Mouse (Mus musculus): ENCODE measurements around the gene Cyp1a2. TPM values are rescaled to one million over a fixed set of nuclear protein-coding genes. Genes with fewer than 3 reads are reported as not detected.

Gene Cyp1a2
- total RNA-seq, 1 experiment: 0.67 TPM

DNA sequence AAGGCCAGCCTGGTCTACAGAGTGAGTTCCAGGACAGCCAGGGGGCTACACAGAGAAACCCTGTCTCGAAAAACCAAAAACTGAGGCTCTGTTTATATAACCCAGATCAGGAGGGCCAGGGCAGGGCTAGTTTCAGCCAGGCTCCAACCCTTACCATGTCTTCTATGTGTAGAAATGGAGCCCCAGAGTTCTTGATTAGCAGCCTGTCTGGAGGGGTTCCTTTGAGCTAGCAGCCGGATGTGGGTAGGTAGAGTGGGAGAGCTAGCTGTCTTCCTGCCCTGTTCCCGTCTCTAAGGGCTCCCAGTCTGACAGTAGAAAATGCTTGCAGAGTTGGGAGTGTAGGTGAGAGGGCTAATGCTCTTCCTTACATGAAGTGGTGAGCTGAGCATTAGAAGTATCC lies 16.4 kb downstream of the Cyp1a2 start:
- Histone ChIP-seq H3K36me3 (ENCODE audit: control insufficient read depth, insufficient read depth, low read length, poor library complexity, severe bottlenecking) (no peaks in the 10 kb centered on the region), H3K4me3 (ENCODE audit: insufficient read depth in 1 of 2, low read depth in 1 of 2, low read length in 2 of 2, poor library complexity in 1 of 2, severe bottlenecking in 1 of 2) (no peak overlapping the region), H3K9me3 (ENCODE audit: control insufficient read depth, insufficient read depth, low read depth, low read length) (no peaks in the 10 kb centered on the region), H3K4me1 (ENCODE audit: control insufficient read depth in 2 of 2, insufficient read depth in 2 of 2, low read length in 2 of 2, poor library complexity in 1 of 2) (peaks cover 0 to 2% of the 10 kb centered on the region in 2 experiments; a peak in 1 of 4 replicates), H3K27ac (ENCODE audit: insufficient read depth, low read depth, low read length, poor library complexity, severe bottlenecking) (no peak overlapping the region), H3K9ac (ENCODE audit: insufficient read depth, low read depth, low read length, poor library complexity, severe bottlenecking) (no peak overlapping the region)
- no peak for TF ChIP-seq ZC3H11A (IDR thresholded peaks at IDR 0.05; ENCODE audit: borderline replicate concordance, low read depth, low read length)
- no peak for TF ChIP-seq HCFC1 (IDR thresholded peaks at IDR 0.05; ENCODE audit: borderline replicate concordance, insufficient read depth, low read length)
- TF ChIP-seq MAFK (IDR thresholded peaks at IDR 0.05; ENCODE audit: insufficient read depth, low read depth, low read length): no peak
- TF ChIP-seq CHD2 (IDR thresholded peaks at IDR 0.05; ENCODE audit: low read depth, low read length): no peak
- no peak for TF ChIP-seq ZNF384 (IDR thresholded peaks at IDR 0.05; ENCODE audit: low read depth, low read length)
- in situ Hi-C loops (cut with MboI; ENCODE audit: low sequenced_read_pairs in 2 of 2, unreplicated experiment in 2 of 2): no loop called here
- no peak for DNase-seq (ENCODE audit: low read depth, low spot score)

DNA sequence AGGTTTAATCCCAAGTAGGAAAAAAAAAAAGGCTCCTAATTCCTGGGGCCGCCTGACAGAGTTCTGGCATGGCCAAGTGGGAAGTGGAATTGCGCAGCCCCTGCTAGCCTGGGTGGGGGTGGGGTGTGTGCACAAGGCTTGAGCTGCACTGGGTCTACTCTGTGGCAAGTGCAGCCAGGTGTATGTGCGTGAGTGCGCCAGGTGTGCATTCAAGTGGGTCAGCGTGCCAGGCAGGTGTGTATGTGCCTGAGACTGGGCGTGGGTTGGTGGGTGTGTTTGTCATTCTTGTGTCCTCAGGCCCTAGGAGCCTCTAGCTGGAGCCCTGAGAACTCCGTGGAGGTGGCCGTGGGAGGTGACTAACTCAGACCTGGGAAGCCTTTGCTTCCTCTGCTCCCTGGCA lies 17.0 kb downstream of the Cyp1a2 start:
- no peak for DNase-seq (ENCODE audit: low read depth, low spot score)
- H3K27ac ChIP-seq (ENCODE audit: insufficient read depth, low read depth, low read length, poor library complexity, severe bottlenecking): no peak overlapping the region
- no peak for TF ChIP-seq ZC3H11A (IDR thresholded peaks at IDR 0.05; ENCODE audit: borderline replicate concordance, low read depth, low read length)
- TF ChIP-seq ZNF384 (IDR thresholded peaks at IDR 0.05; ENCODE audit: low read depth, low read length): no peak
- TF ChIP-seq HCFC1 (IDR thresholded peaks at IDR 0.05; ENCODE audit: borderline replicate concordance, insufficient read depth, low read length): no peak
- TF ChIP-seq MAFK (IDR thresholded peaks at IDR 0.05; ENCODE audit: insufficient read depth, low read depth, low read length): no peak
- TF ChIP-seq CHD2 (IDR thresholded peaks at IDR 0.05; ENCODE audit: low read depth, low read length): no peak
- peaks cover 0 to 2% of the 10 kb centered on the region in 2 experiments; a peak in 1 of 4 replicates for H3K4me1 ChIP-seq (ENCODE audit: control insufficient read depth in 2 of 2, insufficient read depth in 2 of 2, low read length in 2 of 2, poor library complexity in 1 of 2)
- H3K9ac ChIP-seq (ENCODE audit: insufficient read depth, low read depth, low read length, poor library complexity, severe bottlenecking): no peak overlapping the region
- no peaks in the 10 kb centered on the region for H3K36me3 ChIP-seq (ENCODE audit: control insufficient read depth, insufficient read depth, low read length, poor library complexity, severe bottlenecking)
- no peaks in the 10 kb centered on the region for H3K9me3 ChIP-seq (ENCODE audit: control insufficient read depth, insufficient read depth, low read depth, low read length)
- H3K4me3 ChIP-seq (ENCODE audit: insufficient read depth in 1 of 2, low read depth in 1 of 2, low read length in 2 of 2, poor library complexity in 1 of 2, severe bottlenecking in 1 of 2): no peak overlapping the region
- in situ Hi-C loops (cut with MboI; ENCODE audit: low sequenced_read_pairs in 2 of 2, unreplicated experiment in 2 of 2): no loop called here

DNA sequence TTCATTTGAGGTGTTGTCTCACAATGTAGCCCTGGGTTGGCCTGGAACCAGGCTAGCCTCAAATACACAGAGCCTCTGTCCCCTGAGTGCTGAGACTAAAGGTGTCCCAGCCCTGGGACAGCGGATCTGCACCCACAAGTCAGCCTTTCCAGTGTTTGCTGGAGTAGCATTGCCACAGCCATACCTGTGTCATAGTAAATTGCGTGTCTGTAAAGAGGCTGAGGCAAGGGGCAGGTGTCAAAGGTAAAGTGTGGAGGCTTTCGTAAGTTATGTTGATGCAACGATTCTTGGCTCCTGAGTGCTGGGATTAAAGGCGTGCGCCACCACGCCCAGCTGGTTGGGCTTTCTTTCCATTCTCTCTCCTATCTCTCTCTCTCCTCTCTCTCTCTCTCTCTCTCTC lies 18.9 kb downstream of the Cyp1a2 start:
- no peak for TF ChIP-seq CHD2 (IDR thresholded peaks at IDR 0.05; ENCODE audit: low read depth, low read length)
- no peak for TF ChIP-seq MAFK (IDR thresholded peaks at IDR 0.05; ENCODE audit: insufficient read depth, low read depth, low read length)
- TF ChIP-seq HCFC1 (IDR thresholded peaks at IDR 0.05; ENCODE audit: borderline replicate concordance, insufficient read depth, low read length): no peak
- no peak for TF ChIP-seq ZC3H11A (IDR thresholded peaks at IDR 0.05; ENCODE audit: borderline replicate concordance, low read depth, low read length)
- TF ChIP-seq ZNF384 (IDR thresholded peaks at IDR 0.05; ENCODE audit: low read depth, low read length): no peak
- no peak for DNase-seq (ENCODE audit: low read depth, low spot score)
- Histone ChIP-seq H3K27ac (ENCODE audit: insufficient read depth, low read depth, low read length, poor library complexity, severe bottlenecking) (no peak overlapping the region), H3K9ac (ENCODE audit: insufficient read depth, low read depth, low read length, poor library complexity, severe bottlenecking) (no peak overlapping the region), H3K4me1 (ENCODE audit: control insufficient read depth in 2 of 2, insufficient read depth in 2 of 2, low read length in 2 of 2, poor library complexity in 1 of 2) (peaks cover 0 to 2% of the 10 kb centered on the region in 2 experiments; a peak in 1 of 4 replicates), H3K36me3 (ENCODE audit: control insufficient read depth, insufficient read depth, low read length, poor library complexity, severe bottlenecking) (no peaks in the 10 kb centered on the region), H3K4me3 (ENCODE audit: insufficient read depth in 1 of 2, low read depth in 1 of 2, low read length in 2 of 2, poor library complexity in 1 of 2, severe bottlenecking in 1 of 2) (no peak overlapping the region), H3K9me3 (ENCODE audit: control insufficient read depth, insufficient read depth, low read depth, low read length) (no peaks in the 10 kb centered on the region)
- in situ Hi-C loops (cut with MboI; ENCODE audit: low sequenced_read_pairs in 2 of 2, unreplicated experiment in 2 of 2): no loop called here

DNA sequence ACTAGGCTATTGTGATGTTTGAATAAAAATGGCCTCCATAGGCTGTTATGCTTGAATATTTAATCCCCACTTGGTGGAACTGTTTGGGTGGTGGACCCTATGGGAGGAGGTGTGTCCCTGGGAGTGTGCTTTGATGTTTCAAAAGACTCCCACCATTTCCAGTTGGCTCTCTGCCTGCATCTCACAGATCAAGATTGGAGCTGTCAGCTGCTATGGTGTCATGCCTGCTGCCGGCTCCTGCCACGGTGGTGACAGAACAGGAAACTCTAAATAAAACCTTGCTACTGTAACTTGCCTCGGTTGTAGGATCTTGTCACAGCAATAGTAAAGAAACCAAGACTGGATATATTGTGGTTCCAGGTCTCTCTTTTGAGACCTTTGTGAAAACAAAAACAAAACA lies 22.0 kb downstream of the Cyp1a2 start:
- H3K9ac ChIP-seq (ENCODE audit: insufficient read depth, low read depth, low read length, poor library complexity, severe bottlenecking): no peak overlapping the region
- H3K9me3 ChIP-seq (ENCODE audit: control insufficient read depth, insufficient read depth, low read depth, low read length): no peaks in the 10 kb centered on the region
- in situ Hi-C loops (cut with MboI; ENCODE audit: low sequenced_read_pairs in 2 of 2, unreplicated experiment in 2 of 2): no loop called here
- H3K4me1 ChIP-seq (ENCODE audit: control insufficient read depth in 2 of 2, insufficient read depth in 2 of 2, low read length in 2 of 2, poor library complexity in 1 of 2): no peaks in the 10 kb centered on the region
- no peak for DNase-seq (ENCODE audit: low read depth, low spot score)
- H3K27ac ChIP-seq (ENCODE audit: insufficient read depth, low read depth, low read length, poor library complexity, severe bottlenecking): no peak overlapping the region
- no peaks in the 10 kb centered on the region for H3K36me3 ChIP-seq (ENCODE audit: control insufficient read depth, insufficient read depth, low read length, poor library complexity, severe bottlenecking)
- no peak overlapping the region for H3K4me3 ChIP-seq (ENCODE audit: insufficient read depth in 1 of 2, low read depth in 1 of 2, low read length in 2 of 2, poor library complexity in 1 of 2, severe bottlenecking in 1 of 2)
- TF ChIP-seq MAFK (IDR thresholded peaks at IDR 0.05; ENCODE audit: insufficient read depth, low read depth, low read length): no peak
- no peak for TF ChIP-seq ZNF384 (IDR thresholded peaks at IDR 0.05; ENCODE audit: low read depth, low read length)
- TF ChIP-seq HCFC1 (IDR thresholded peaks at IDR 0.05; ENCODE audit: borderline replicate concordance, insufficient read depth, low read length): no peak
- no peak for TF ChIP-seq CHD2 (IDR thresholded peaks at IDR 0.05; ENCODE audit: low read depth, low read length)
- no peak for TF ChIP-seq ZC3H11A (IDR thresholded peaks at IDR 0.05; ENCODE audit: borderline replicate concordance, low read depth, low read length)

DNA sequence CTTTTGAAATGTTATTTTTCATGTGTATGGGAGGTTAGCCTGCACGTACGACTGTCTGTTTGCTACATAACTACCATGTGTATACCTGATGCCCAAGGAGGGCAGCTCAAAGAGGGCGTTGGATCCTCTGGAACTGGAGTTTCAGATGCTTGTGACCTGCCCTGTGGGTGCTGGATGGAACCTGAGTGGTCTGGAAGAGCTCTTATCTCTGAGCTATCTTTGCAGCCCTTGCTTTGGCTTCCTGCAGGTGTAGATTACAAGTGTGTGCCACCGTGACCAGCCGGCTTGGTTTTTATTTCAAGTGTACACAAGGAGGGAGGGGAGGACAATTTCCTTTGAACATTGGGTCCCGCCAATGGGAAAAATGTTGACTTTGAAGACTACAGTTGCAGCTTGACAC lies 23.0 kb downstream of the Cyp1a2 start:
- Histone ChIP-seq H3K36me3 (ENCODE audit: control insufficient read depth, insufficient read depth, low read length, poor library complexity, severe bottlenecking) (no peaks in the 10 kb centered on the region), H3K9ac (ENCODE audit: insufficient read depth, low read depth, low read length, poor library complexity, severe bottlenecking) (no peak overlapping the region), H3K27ac (ENCODE audit: insufficient read depth, low read depth, low read length, poor library complexity, severe bottlenecking) (no peak overlapping the region), H3K4me3 (ENCODE audit: insufficient read depth in 1 of 2, low read depth in 1 of 2, low read length in 2 of 2, poor library complexity in 1 of 2, severe bottlenecking in 1 of 2) (no peak overlapping the region), H3K9me3 (ENCODE audit: control insufficient read depth, insufficient read depth, low read depth, low read length) (no peaks in the 10 kb centered on the region), H3K4me1 (ENCODE audit: control insufficient read depth in 2 of 2, insufficient read depth in 2 of 2, low read length in 2 of 2, poor library complexity in 1 of 2) (no peaks in the 10 kb centered on the region; a peak in 1 of 4 replicates)
- DNase-seq (ENCODE audit: low read depth, low spot score): no peak
- in situ Hi-C loops (cut with MboI; ENCODE audit: low sequenced_read_pairs in 2 of 2, unreplicated experiment in 2 of 2): no loop called here
- TF ChIP-seq CHD2 (IDR thresholded peaks at IDR 0.05; ENCODE audit: low read depth, low read length) (no peak), ZC3H11A (IDR thresholded peaks at IDR 0.05; ENCODE audit: borderline replicate concordance, low read depth, low read length) (no peak)
